Mouse (Mus musculus) kidney, adult 9 months (tissue): ENCODE measurements around the gene Lrba.
A peak's percentile ranks its signal among the peaks of the same experiment; 100 is the strongest.

ENCODE experiments used
- DNase-seq: peaks from one replicate; pipeline ENCODE4 v3.0.0; 2022

The Lrba gene

GRCm38 (mm10) chr3:86804265-86804664, 579.8 kb downstream of the Lrba start:
- DNase-seq, result no peak

- DNase-seq, result no peak
These were observed 582.4 kb downstream of the Lrba start for GRCm38 (mm10) chr3:86806834-86807233.

DNA sequence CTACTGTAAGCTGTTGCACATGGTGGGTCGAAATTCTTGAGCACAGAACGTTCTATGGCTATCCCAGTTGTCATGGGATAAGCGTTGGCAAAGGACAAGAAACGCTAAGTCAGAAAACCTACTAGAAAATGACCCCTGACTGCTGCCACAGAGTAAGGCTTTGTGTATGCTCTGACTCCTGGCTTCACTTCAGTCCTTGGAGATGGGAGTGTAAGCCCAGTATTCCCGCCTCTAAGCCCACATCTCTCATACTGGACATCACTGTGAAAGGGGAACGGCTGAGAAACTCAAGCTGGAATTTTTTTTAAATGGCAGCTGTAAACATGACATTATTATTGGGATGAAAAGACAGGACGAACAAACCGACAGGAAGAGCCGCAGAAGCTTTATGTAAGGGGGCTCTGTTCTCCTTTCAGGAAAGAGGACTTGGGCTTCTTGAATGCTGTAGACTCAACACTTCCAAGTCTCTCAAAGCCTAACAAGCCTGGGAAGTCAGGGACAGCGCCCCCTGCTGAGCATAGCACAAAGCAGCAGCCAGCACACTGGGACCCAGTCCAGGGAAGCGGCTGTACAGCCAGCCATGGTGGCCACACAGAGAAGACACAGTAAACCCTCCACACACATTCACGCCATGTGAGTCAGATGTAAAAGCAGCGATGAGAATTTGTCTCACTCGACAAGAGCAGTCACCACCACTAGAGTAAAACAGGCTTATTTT, 583.4 kb downstream of the Lrba start:
- peak; percentile 24 for DNase-seq

- no peak for DNase-seq
These were observed 584.7 kb downstream of the Lrba start for GRCm38 (mm10) chr3:86809199-86809598.

DNA sequence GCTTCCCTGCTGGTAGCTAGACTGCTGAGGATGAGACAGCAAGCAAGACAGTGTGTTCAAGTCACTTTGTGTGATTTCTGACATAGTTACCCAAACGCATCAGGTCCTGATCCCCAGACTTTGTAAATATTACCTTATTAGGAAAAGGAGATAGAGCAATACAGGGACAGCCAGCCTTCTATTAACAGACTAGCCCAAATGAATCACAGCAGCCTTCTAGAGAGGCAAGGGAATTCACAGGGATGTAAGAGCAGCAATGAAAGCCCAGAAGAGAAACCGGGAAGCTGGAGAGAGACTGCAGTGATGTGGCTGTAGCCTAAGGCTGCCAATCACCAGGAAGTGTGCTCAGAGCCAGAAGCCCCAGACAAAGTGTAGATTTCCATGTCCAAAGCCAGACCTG, 585.2 kb downstream of the Lrba start:
- no peak for DNase-seq

DNA sequence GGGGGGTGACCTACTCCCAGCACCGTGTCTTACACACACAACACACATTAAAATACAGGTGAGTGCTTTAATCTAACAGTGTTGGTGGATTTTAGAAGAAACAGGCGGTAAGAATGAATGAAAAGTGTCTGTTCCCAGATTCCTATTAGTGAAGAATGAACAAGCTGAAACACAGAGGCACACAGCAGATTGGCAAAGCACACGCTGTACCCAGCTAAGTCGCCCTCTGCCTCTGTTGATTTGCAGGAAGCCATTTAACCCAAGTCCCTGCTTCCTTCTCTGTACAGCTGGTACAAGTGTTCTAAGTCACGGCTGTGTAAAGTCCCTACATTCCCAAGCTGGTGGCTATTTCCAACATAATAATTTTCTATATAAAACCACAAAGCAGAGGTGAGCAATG, 586.4 kb downstream of the Lrba start:
- no peak for DNase-seq

DNA sequence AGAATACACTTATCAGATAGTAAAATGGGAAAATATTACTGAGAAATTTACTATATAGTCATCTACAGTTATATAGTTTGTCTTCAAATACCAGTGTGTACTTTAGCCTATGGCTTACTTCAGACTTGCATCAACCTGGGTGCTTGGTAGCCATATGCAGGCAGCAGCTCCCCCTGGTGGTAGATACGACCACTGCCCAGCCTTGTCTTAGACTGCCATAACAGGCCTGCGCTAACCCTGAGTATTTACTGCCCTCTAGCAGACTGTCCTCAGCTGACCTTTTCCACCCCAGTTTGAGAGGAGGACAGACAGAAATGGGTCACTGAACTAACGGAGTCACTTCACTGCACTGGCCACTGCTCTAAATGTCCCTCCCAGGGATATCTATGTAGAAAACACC, 588.2 kb downstream of the Lrba start:
- peak; percentile 90 for DNase-seq

DNA sequence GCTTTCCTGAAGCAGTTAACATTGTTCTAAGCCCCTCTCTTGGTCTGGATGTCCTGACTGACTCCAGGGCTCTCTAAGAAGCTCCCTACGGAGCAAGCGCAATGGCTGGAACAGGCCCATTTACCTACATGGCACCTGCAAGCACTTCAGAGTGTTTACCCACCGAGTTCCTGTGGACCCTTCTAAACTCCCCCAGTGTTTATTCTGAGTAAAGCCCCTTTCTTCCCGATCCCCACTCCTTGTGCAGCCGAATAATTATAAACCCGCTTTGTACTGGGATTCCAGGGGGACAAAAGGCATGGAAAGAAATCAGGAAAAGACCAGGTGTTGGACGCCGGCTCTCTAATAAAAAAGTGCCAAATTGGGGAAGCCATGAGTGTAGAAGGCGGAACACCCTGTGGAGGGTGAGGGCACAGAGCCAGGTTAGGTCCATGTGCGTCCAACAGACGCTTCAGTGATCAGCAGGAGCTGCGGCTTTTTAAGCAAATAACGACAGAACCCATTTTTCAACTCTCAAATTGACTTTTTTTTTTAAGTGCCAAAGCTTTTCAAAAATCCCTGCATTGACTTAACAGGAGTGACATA, 593.6 kb downstream of the Lrba start:
- peak; percentile 15 for DNase-seq

GRCm38 (mm10) chr3:86819372-86819771, 594.9 kb downstream of the Lrba start:
- no peak for DNase-seq

DNA sequence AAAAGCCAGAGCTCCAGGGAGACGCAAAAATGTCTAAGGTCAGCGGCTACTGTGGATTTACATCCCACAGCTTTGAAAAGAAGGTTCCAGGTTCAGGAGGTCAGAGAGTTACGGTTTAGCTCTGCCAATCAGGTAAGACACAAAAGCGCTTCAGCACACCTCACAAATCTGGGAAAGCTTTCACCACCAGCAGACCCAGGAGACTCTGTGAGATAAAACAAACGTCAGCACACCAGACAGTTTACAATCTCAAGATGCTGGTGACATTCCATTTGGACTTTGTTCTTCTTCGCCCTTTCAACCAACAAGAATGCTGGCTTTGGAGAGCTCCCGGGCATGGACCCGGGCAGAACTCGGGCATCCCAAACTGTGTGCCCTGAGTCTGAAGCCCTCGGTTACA, 595.9 kb downstream of the Lrba start:
- peak; percentile 56 for DNase-seq

DNA sequence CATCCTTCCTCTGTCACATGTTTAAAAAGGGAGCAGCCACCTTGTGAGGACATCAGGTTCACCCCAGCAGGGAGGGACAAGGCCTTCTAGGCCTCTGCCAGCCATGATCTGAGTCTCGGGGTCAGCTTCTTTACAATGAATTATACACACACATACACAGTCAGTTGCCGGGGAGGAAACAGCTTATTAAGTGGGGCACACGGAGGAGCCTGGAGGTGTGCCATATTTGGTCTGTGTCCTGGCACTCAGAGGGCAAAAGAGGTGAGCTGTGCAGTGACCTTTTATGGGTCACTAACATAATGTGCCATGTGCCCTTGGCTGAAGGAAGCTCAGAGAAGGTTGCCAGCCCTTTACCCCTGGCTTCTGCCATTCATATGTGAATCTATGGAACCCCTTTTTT, 596.9 kb downstream of the Lrba start:
- peak; percentile 65 for DNase-seq

GRCm38 (mm10) chr3:86827506-86827905, 603.0 kb downstream of the Lrba start:
- DNase-seq, result no peak

- DNase-seq, result no peak
These were observed 607.6 kb downstream of the Lrba start for GRCm38 (mm10) chr3:86832115-86832514.
